Mouse (Mus musculus) midbrain, embryonic 16.5 days (tissue): ENCODE data around the gene Triobp. TPM values are rescaled to one million over a fixed set of nuclear protein-coding genes. Genes with fewer than 3 reads are reported as not detected.

ENCODE experiments used
- ATAC-seq: fragments of 200-750 bp; cut with Nextera tagmentation; 2 replicates; pipeline ENCODE4 v1.8.0; 2017; ENCODE audit warnings: moderate TSS enrichment
- H3K27ac ChIP-seq: fragments of 300-500 bp; sonication (generic); 2 replicates; pipeline ENCODE4 v1.5.1; 2014; ENCODE audit warnings: mild to moderate bottlenecking, low read length, mixed read lengths
- H3K27me3 ChIP-seq: fragments of 300-500 bp; sonication (generic); 2 replicates; pipeline ENCODE4 v1.6.1; 2014; ENCODE audit warnings: low read depth, low read length, mixed read lengths; ENCODE audit not compliant: control insufficient read depth, insufficient read depth
- H3K36me3 ChIP-seq: fragments of 300-500 bp; sonication (generic); 2 replicates; pipeline ENCODE4 v1.6.1; 2014; ENCODE audit warnings: mild to moderate bottlenecking, low read length, moderate library complexity, mixed read lengths; ENCODE audit not compliant: control insufficient read depth, insufficient read depth
- H3K4me1 ChIP-seq: fragments of 300-500 bp; sonication (generic); 2 replicates; pipeline ENCODE4 v1.6.1; 2014; ENCODE audit warnings: mild to moderate bottlenecking, low read length, mixed read lengths; ENCODE audit not compliant: control insufficient read depth, insufficient read depth
- H3K4me2 ChIP-seq: fragments of 300-500 bp; sonication (generic); 2 replicates; pipeline ENCODE4 v1.6.1; 2014; ENCODE audit warnings: mild to moderate bottlenecking, low read length, mixed read lengths
- H3K4me3 ChIP-seq: fragments of 300-500 bp; sonication (generic); 2 replicates; pipeline ENCODE4 v1.5.1; 2014; ENCODE audit warnings: low read depth, mild to moderate bottlenecking, low read length, moderate library complexity, mixed read lengths
- H3K9ac ChIP-seq: fragments of 300-500 bp; sonication (generic); 2 replicates; pipeline ENCODE4 v1.6.1; 2014; ENCODE audit warnings: low read depth, low read length, mixed read lengths
- H3K9me3 ChIP-seq: fragments of 300-500 bp; sonication (generic); replicated peaks from 2 replicates; pipeline ENCODE4 v1.6.1; 2014; ENCODE audit warnings: mild to moderate bottlenecking, low read length, mixed read lengths; ENCODE audit not compliant: control insufficient read depth, poor library complexity, severe bottlenecking
- WGBS: fragments of 180-500 bp; shearing (Covaris S2); extraction: QIAGEN DNeasy Blood & Tissue Kit; methylation state at CpG from one replicate; pipeline ENCODE4 v1.1.7; 2014; 5-methylcytosine and 5-hydroxymethylcytosine counted together
- polyA plus RNA-seq: library from polyadenylated mRNA; unstranded; fragments of >200 nt; fragmentation: Nextera tagmentation; extraction: Ambion mirVana; gene quantifications from 2 replicates; pipeline ENCODE4 v1.2.1, GENCODE M21; 2015

The Triobp gene
- polyA plus RNA-seq, 1 experiment from 2014 or later = 40.9 TPM

DNA sequence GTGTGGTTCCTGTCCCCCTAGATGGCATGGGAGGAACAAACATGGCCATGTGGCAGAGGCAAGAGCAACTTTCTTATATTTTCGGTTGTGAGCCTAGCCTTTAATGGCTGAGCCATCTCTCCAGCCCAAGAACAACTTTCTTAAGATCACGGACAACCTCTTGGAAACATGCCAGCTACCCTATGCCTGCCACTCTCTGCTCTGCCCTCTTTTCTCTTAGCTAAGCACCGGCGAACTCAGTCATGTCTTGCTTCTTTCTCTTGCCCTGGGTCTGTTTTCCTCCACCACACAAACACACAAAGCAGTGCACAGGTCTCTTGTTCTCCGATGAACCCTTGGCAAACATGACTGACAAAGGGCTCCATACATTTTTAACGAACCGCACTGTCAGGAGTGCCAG, 1.3 kb upstream of the Triobp start:
- Histone ChIP-seq H3K9me3 (no peaks in the 10 kb centered on the region), H3K27ac (no peak overlapping the region), H3K27me3 (no peaks in the 10 kb centered on the region), H3K36me3 (0 out of 2 replicates have a peak, but pooled peaks cover 2% of the 10 kb centered on the region), H3K4me2 (no peak overlapping the region), H3K4me1 (peaks cover 19% of the 10 kb centered on the region), H3K4me3 (no peak overlapping the region), H3K9ac (no peak overlapping the region)
- 64% methylated on average over 7 of the region's 7 CpGs for WGBS
- no peak for ATAC-seq

GRCm38 (mm10) chr15:78948152-78948725, 715 bp downstream of the Triobp start:
- H3K27me3 ChIP-seq = no peaks in the 10 kb centered on the region
- H3K27ac ChIP-seq = peak overlapping the region; percentile 63
- peaks cover 1% of the 10 kb centered on the region; the same call in 1 of the 2 replicates for H3K36me3 ChIP-seq
- 3% methylated on average over 11 of the region's 11 CpGs for WGBS
- peaks cover 13% of the 10 kb centered on the region for H3K4me1 ChIP-seq
- H3K4me3 ChIP-seq = peak overlapping the region; percentile 48
- H3K9ac ChIP-seq = peak overlapping the region; percentile 68
- peak overlapping the region; percentile 65 for H3K4me2 ChIP-seq
- no peaks in the 10 kb centered on the region for H3K9me3 ChIP-seq
- peak; percentile 51 for ATAC-seq

- Histone ChIP-seq H3K9me3 (no peaks in the 10 kb centered on the region), H3K9ac (no peak overlapping the region; the same call in 1 of the 2 replicates), H3K4me2 (peak overlapping the region; percentile 65), H3K4me1 (peaks cover 13% of the 10 kb centered on the region), H3K27ac (no peak overlapping the region), H3K4me3 (peak overlapping the region; percentile 48), H3K36me3 (peaks cover 7% of the 10 kb centered on the region; the same call in 1 of the 2 replicates), H3K27me3 (no peaks in the 10 kb centered on the region)
- no peak for ATAC-seq
- WGBS = 94% methylated on average over 3 of the region's 3 CpGs
Observed at GRCm38 (mm10) chr15:78948883-78949282, 1.4 kb downstream of the Triobp start.

DNA sequence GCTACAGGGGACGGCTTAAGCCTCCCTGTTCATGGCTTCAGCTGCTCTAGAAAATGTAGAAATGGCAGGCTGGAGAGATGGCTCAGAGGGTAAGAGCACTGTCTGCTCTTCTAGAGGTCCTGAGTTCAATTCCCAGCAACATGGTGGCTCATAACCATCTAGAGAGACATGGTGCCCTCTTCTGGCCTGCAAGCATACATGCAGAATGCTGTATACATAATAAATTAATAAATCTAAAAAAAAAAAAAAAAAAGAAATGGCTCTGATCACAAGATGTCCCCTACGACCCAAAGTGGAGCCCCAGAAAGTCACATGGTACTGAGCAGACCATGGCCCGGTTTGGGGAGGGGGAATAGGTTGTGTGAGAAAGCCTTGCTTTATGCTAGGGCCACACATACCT, 8.1 kb downstream of the Triobp start:
- ATAC-seq = no peak
- Histone ChIP-seq H3K27me3 (no peaks in the 10 kb centered on the region), H3K4me3 (no peak overlapping the region), H3K4me1 (peaks cover 2% of the 10 kb centered on the region; the same call in 1 of the 2 replicates), H3K9me3 (no peaks in the 10 kb centered on the region), H3K4me2 (no peak overlapping the region), H3K27ac (no peak overlapping the region), H3K9ac (no peak overlapping the region), H3K36me3 (peaks cover 19% of the 10 kb centered on the region)
- WGBS = 63% methylated on average over 3 of the region's 3 CpGs

DNA sequence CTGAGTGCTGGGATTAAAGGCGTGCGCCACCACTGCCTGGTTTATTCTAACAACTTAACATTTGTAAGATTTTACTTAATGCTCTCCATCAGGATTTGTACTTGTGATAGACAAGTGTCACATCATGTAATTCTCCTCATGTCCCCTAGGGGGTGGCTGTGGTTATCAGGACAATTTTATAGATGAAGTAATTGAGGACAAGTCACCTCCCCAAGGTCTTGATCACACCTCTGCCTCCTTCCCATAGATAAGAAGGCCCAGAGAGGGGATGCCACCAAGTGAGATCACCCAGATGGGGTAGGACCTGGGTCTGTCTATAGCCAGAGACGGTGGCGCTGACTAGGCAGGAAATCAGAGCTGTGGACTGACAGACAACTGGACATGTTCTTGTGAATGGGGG, 8.8 kb downstream of the Triobp start:
- Histone ChIP-seq H3K4me1 (no peaks in the 10 kb centered on the region), H3K9ac (no peak overlapping the region), H3K9me3 (no peaks in the 10 kb centered on the region), H3K4me3 (no peak overlapping the region), H3K27me3 (no peaks in the 10 kb centered on the region), H3K4me2 (no peak overlapping the region), H3K36me3 (peaks cover 22% of the 10 kb centered on the region), H3K27ac (no peak overlapping the region)
- no peak for ATAC-seq
- 84% methylated on average over 4 of the region's 4 CpGs for WGBS

DNA sequence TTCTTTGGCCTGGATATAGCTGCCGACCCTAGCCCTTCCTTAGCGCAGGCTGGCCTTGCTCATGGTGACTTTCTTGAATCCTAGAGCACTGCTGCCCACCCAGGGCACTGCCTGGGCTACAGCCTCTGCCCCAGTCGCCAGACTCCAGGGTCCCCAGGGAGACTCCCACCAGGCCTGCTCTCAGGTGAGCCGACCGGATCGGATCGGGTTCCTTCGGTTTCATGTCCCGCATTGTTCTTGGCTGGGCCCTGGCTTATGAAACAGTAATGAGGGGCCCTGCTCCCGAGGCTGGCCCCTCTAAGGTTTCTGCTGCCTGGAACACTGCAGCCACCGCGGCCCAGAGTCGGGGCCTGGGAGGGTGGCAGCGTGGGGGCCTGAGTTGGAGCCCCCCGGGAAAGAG, 9.5 kb downstream of the Triobp start:
- no peaks in the 10 kb centered on the region for H3K9me3 ChIP-seq
- H3K36me3 ChIP-seq = peaks cover 22% of the 10 kb centered on the region
- no peak for ATAC-seq
- H3K27ac ChIP-seq = no peak overlapping the region
- no peak overlapping the region for H3K9ac ChIP-seq
- H3K4me1 ChIP-seq = no peaks in the 10 kb centered on the region
- H3K4me3 ChIP-seq = no peak overlapping the region
- no peaks in the 10 kb centered on the region for H3K27me3 ChIP-seq
- H3K4me2 ChIP-seq = no peak overlapping the region
- 84% methylated on average over 15 of the region's 15 CpGs for WGBS

DNA sequence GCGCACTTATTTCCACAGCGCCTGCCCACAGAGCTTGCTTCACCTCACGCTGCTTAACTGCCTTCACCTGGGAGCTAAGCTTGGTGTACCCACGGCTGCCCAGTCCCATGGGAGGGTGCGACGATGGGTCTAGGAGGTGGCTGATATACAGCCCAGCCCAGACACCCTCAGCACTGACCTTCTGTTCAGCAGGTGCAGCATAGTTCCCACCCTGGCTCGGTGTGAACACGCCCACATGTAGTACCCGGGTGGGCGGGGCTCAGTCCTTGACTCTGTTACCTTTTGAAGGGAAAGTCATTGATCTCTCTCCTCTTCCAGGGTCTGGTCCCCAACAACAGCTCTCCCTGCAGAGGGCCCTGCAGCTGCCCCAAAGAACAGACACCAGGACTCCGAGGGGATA, 12.0 kb downstream of the Triobp start:
- Histone ChIP-seq H3K27ac (no peak overlapping the region), H3K36me3 (peaks cover 15% of the 10 kb centered on the region), H3K4me3 (no peak overlapping the region), H3K27me3 (no peaks in the 10 kb centered on the region), H3K4me1 (peaks cover 4% of the 10 kb centered on the region; the same call in 1 of the 2 replicates), H3K4me2 (no peak overlapping the region), H3K9ac (no peak overlapping the region), H3K9me3 (no peaks in the 10 kb centered on the region)
- 94% methylated on average over 11 of the region's 11 CpGs for WGBS
- no peak for ATAC-seq

GRCm38 (mm10) chr15:78960088-78960487, 12.6 kb downstream of the Triobp start:
- no peak overlapping the region for H3K27ac ChIP-seq
- peaks cover 4% of the 10 kb centered on the region; the same call in 1 of the 2 replicates for H3K4me1 ChIP-seq
- no peaks in the 10 kb centered on the region for H3K27me3 ChIP-seq
- no peak overlapping the region for H3K4me2 ChIP-seq
- no peak overlapping the region for H3K4me3 ChIP-seq
- no peak overlapping the region for H3K9ac ChIP-seq
- no peak for ATAC-seq
- H3K9me3 ChIP-seq = no peaks in the 10 kb centered on the region
- WGBS = 92% methylated on average over 4 of the region's 4 CpGs
- peaks cover 15% of the 10 kb centered on the region for H3K36me3 ChIP-seq

DNA sequence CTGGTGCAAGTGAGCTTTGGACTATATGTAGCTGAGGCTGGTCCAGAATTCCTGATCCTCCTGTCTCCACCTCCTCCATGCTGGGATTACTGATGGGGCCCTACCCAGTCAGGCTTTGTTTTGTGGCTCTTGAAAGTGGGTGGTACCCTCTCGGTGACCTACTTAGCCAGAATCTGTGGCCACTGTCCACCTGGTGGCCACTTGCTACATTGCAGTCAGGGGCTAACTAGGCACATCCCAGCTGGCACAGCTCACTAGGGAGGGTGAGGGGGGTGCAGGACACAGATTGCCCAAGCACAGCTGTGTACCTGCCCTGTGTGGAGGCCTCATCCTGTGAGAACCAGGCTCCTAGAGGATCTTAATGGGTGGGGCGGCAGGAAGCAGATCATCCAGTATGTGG, 15.4 kb downstream of the Triobp start:
- WGBS = 45% methylated on average over 2 of the region's 2 CpGs
- peaks cover 29% of the 10 kb centered on the region for H3K36me3 ChIP-seq

More for the DNA sequence above, 15.4 kb downstream of the Triobp start:
- no peaks in the 10 kb centered on the region for H3K9me3 ChIP-seq
- H3K27me3 ChIP-seq = no peaks in the 10 kb centered on the region
- H3K4me1 ChIP-seq = peaks cover 4% of the 10 kb centered on the region; the same call in 1 of the 2 replicates
- no peak overlapping the region for H3K27ac ChIP-seq
- no peak overlapping the region for H3K4me2 ChIP-seq
- H3K9ac ChIP-seq = no peak overlapping the region
- 0 out of 2 replicates have a peak, but pooled peaks have one; percentile 40 for ATAC-seq
- no peak overlapping the region for H3K4me3 ChIP-seq
